Mouse (Mus musculus): Measurements from ENCODE around the gene Icmt. TPM values are rescaled to one million over a fixed set of nuclear protein-coding genes. Genes with fewer than 3 reads are reported as not detected.
A peak's percentile ranks its signal among the peaks of the same experiment; 100 is the strongest.

The Icmt gene
- polyA plus RNA-seq, 1 experiment = 51.6 TPM

DNA sequence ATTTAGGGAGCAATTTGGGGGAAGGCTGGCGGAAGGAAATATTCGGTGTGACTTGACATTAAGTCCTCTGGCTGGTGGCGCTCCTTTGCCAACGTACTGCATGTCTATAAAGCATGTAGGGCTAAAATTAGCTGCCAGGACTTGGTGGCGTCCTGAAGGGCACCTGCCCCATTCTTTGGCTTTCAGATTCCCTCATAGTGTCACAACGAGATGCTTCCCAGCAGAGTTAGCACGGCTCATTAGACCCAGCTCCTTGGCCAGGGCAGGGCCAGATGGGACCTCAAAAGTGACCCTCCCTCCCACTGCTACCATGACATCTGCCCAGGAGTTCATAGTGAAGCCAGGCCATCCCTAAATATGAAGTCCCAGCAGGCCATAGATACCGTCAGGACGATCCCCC lies 26.4 kb upstream of the Icmt start:
- Histone ChIP-seq H3K36me3 (ENCODE audit: control insufficient read depth, insufficient read depth, low read length) (no peaks in the 10 kb centered on the region), H3K27me3 (ENCODE audit: control insufficient read depth, insufficient read depth, low read length) (no peaks in the 10 kb centered on the region), H3K4me1 (ENCODE audit: control insufficient read depth, insufficient read depth, low read length) (peaks cover 8% of the 10 kb centered on the region), H3K4me3 (ENCODE audit: control insufficient read depth, low read depth, low read length) (peak overlapping the region; percentile 7; the same call in 1 of the 2 replicates), H3K27ac (ENCODE audit: control insufficient read depth, insufficient read depth, low read depth, low read length) (0 out of 2 replicates have a peak overlapping the region, but pooled peaks have one; percentile 22)
- TF ChIP-seq CTCF (IDR thresholded peaks at IDR 0.05; ENCODE audit: control insufficient read depth, insufficient read depth, insufficient replicate concordance, low read depth, low read length) = no peak
- no peak for TF ChIP-seq POLR2A (IDR thresholded peaks at IDR 0.05; ENCODE audit: control insufficient read depth, low read depth, low read length)

DNA sequence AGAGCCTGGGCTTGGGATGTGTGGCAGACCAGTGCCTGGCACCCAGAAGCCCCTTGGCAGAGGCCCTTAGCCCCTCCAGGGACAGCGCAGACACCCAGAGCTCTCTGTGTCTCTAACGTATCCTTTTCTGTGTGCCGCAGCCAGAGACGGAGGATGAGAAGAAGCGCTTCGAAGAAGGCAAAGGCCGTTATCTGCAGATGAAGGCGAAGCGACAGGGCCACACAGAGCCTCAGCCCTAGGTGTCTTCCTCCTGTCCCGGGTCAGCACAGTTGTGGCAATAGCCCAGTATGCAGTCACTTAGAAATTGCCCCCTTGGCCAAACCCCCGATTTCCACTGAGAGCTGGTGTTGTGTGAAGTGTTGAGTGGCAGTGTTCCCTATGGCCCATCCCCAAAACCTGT lies 25.7 kb upstream of the Icmt start:
- Histone ChIP-seq H3K27ac (ENCODE audit: control insufficient read depth, insufficient read depth, low read depth, low read length) (no peak overlapping the region), H3K27me3 (ENCODE audit: control insufficient read depth, insufficient read depth, low read length) (no peaks in the 10 kb centered on the region), H3K4me1 (ENCODE audit: control insufficient read depth, insufficient read depth, low read length) (peaks cover 8% of the 10 kb centered on the region), H3K4me3 (ENCODE audit: control insufficient read depth, low read depth, low read length) (no peak overlapping the region; the same call in 1 of the 2 replicates), H3K36me3 (ENCODE audit: control insufficient read depth, insufficient read depth, low read length) (no peaks in the 10 kb centered on the region)
- TF ChIP-seq POLR2A (IDR thresholded peaks at IDR 0.05; ENCODE audit: control insufficient read depth, low read depth, low read length) (no peak), CTCF (IDR thresholded peaks at IDR 0.05; ENCODE audit: control insufficient read depth, insufficient read depth, insufficient replicate concordance, low read depth, low read length) (no peak)

DNA sequence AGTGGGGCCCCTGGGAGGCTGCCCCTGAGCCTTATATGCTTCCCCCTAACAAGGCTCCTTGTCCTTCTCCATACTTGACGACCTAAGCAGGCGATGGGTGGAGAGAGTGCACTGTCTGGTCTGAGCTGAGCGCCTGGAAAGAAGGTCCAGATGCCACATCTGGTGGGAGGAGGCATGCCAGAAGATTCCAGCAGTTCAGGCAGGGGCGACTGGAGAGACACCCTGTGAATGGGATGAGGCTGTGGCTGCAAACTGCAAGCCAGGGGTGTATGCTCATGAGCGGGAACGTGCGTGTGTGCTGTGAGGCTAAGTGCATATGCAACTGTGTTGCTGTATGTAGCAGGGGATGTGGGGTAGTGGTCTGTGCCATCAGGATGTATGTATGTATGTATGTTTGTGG lies 25.0 kb upstream of the Icmt start:
- Histone ChIP-seq H3K27me3 (ENCODE audit: control insufficient read depth, insufficient read depth, low read length) (no peaks in the 10 kb centered on the region), H3K27ac (ENCODE audit: control insufficient read depth, insufficient read depth, low read depth, low read length) (no peak overlapping the region), H3K4me1 (ENCODE audit: control insufficient read depth, insufficient read depth, low read length) (peaks cover 8% of the 10 kb centered on the region)

DNA sequence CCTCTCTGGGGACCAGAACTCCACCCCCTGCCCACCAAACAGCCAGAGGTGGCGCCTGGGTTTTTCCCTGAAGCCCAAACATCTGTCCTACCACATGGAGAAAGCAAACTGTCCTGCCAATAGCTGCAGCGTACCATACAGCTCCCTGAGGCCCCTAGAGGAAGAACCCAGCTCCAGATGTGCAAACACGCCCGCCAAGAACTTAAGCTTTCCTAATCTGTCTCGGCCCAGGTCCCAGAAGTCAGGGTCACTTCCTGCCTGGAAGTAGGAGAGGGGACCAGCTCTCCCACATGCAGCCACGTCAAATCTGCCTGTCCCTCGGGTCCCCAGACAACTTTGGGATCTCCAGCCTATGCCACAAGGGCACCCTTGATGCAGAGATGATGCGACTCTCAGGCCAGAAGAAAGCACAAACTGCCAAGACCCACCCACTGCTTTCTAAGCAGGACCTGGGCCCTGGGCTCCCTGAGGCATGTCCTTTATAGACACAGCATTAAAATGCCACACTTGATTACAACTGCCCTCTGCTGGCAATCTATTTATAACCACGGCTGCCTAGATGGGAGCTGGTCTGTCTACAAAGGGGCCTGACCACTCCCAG lies 24.5 kb upstream of the Icmt start:
- TF ChIP-seq CTCF (IDR thresholded peaks at IDR 0.05; ENCODE audit: control insufficient read depth, insufficient read depth, insufficient replicate concordance, low read depth, low read length) (no peak), POLR2A (IDR thresholded peaks at IDR 0.05; ENCODE audit: control insufficient read depth, low read depth, low read length) (no peak)
- Histone ChIP-seq H3K4me3 (ENCODE audit: control insufficient read depth, low read depth, low read length) (peak overlapping the region; percentile 65), H3K36me3 (ENCODE audit: control insufficient read depth, insufficient read depth, low read length) (no peaks in the 10 kb centered on the region), H3K27ac (ENCODE audit: control insufficient read depth, insufficient read depth, low read depth, low read length) (no peak overlapping the region), H3K4me1 (ENCODE audit: control insufficient read depth, insufficient read depth, low read length) (peaks cover 8% of the 10 kb centered on the region), H3K27me3 (ENCODE audit: control insufficient read depth, insufficient read depth, low read length) (no peaks in the 10 kb centered on the region)

More for the DNA sequence above, 25.0 kb upstream of the Icmt start:
- Histone ChIP-seq H3K4me3 (ENCODE audit: control insufficient read depth, low read depth, low read length) (no peak overlapping the region; the same call in 1 of the 2 replicates), H3K36me3 (ENCODE audit: control insufficient read depth, insufficient read depth, low read length) (no peaks in the 10 kb centered on the region)
- TF ChIP-seq POLR2A (IDR thresholded peaks at IDR 0.05; ENCODE audit: control insufficient read depth, low read depth, low read length) = 0 out of 2 replicates have a peak, but pooled peaks have one; percentile 14
- no peak for TF ChIP-seq CTCF (IDR thresholded peaks at IDR 0.05; ENCODE audit: control insufficient read depth, insufficient read depth, insufficient replicate concordance, low read depth, low read length)

DNA sequence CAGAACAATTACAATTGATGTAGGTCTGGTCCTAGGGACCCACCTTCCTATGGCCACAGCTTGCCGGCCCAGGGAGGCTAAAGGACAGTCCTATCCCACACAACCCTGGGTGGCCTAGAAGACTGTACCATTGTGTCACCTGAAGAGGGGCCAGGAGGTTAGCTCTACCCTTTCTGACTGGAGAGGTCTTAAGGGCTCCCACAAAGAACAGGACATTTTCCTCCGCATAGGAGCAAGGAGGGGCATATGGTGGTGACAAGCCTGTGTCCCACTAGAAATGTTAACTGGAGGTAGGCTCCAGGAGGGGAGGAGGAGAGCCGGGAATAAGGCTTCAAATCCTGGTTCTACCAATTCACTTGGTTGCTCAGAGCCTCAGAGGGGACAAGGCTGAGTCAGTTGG lies 23.8 kb upstream of the Icmt start:
- Histone ChIP-seq H3K4me3 (ENCODE audit: control insufficient read depth, low read depth, low read length) (peak overlapping the region; percentile 65), H3K4me1 (ENCODE audit: control insufficient read depth, insufficient read depth, low read length) (peaks cover 8% of the 10 kb centered on the region), H3K36me3 (ENCODE audit: control insufficient read depth, insufficient read depth, low read length) (no peaks in the 10 kb centered on the region), H3K27me3 (ENCODE audit: control insufficient read depth, insufficient read depth, low read length) (no peaks in the 10 kb centered on the region), H3K27ac (ENCODE audit: control insufficient read depth, insufficient read depth, low read depth, low read length) (no peak overlapping the region)
- TF ChIP-seq CTCF (IDR thresholded peaks at IDR 0.05; ENCODE audit: control insufficient read depth, insufficient read depth, insufficient replicate concordance, low read depth, low read length) (no peak), POLR2A (IDR thresholded peaks at IDR 0.05; ENCODE audit: control insufficient read depth, low read depth, low read length) (no peak)

DNA sequence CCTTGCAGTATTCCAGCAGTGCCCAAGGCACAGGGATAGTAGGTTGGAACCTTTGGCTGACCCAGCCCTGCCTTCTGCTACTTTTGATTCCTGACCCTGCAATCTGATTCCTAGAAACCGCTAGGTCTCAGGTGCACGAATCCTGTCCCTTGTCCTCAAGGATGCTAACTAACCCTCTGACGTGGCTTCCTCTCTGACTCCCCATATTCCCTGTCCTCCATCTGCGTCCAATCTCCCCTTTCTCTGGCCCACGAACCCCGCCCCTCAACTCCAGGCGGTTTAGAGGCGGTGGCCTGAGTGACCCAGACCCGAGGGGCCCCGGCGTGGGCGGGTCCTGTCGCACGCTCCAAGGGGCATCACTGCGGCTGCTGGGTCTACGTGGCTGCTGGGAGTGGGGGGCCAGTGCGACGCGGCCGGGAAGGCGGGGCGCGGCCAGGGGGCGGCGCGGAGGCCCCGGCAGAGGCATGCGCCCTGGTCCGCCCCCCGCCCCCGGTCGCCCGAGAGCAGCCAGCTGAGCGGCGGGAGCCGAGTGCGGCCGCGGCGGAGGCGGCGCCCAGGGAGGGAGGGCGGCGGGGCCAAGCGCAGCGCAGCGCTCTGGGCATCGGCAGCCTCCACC lies 23.3 kb upstream of the Icmt start, which contains the start of gene Gpr153:
TSS of gene Gpr153 (plus strand) at position 612 of the 616 bp plus-strand sequence.
- Histone ChIP-seq H3K27ac (ENCODE audit: control insufficient read depth, insufficient read depth, low read depth, low read length) (peak within 1 kb of the TSS; percentile 59), H3K27me3 (ENCODE audit: control insufficient read depth, insufficient read depth, low read length) (no peaks in the 10 kb centered on the region), H3K36me3 (ENCODE audit: control insufficient read depth, insufficient read depth, low read length) (no peaks in the 10 kb centered on the region), H3K4me3 (ENCODE audit: control insufficient read depth, low read depth, low read length) (peak within 1 kb of the TSS; percentile 65), H3K4me1 (ENCODE audit: control insufficient read depth, insufficient read depth, low read length) (peaks cover 8% of the 10 kb centered on the region)
- no peak for TF ChIP-seq POLR2A (IDR thresholded peaks at IDR 0.05; ENCODE audit: control insufficient read depth, low read depth, low read length)
- TF ChIP-seq CTCF (IDR thresholded peaks at IDR 0.05; ENCODE audit: control insufficient read depth, insufficient read depth, insufficient replicate concordance, low read depth, low read length) = no peak

DNA sequence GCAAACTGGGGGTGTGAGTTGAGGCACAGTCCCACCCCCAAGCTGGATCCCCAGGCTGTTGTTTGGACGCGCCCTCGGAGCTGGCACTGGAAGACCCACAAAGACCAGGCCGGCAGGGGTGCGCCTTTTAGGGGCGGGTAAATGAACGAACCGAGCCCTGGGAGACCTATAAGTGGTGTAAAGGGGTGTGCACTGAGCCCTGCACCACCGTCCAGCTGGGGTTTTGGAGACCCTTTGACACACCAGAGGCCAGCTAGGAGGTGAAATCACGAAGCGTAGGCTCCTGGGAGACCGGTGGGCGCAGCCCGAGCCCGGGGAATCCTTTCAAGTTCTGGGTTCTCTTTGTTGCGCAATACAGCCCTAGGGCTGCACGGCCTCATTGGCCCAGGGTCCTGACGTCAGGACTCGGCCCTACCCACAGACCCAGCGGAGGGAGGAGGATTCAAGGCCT lies 22.3 kb upstream of the Icmt start:
- TF ChIP-seq CTCF (IDR thresholded peaks at IDR 0.05; ENCODE audit: control insufficient read depth, insufficient read depth, insufficient replicate concordance, low read depth, low read length) (no peak), POLR2A (IDR thresholded peaks at IDR 0.05; ENCODE audit: control insufficient read depth, low read depth, low read length) (peak; percentile 17; the same call in 1 of the 2 replicates)
- H3K4me3 ChIP-seq (ENCODE audit: control insufficient read depth, low read depth, low read length) = peak overlapping the region; percentile 65
- no peaks in the 10 kb centered on the region for H3K27me3 ChIP-seq (ENCODE audit: control insufficient read depth, insufficient read depth, low read length)
- H3K36me3 ChIP-seq (ENCODE audit: control insufficient read depth, insufficient read depth, low read length) = no peaks in the 10 kb centered on the region
- peaks cover 8% of the 10 kb centered on the region for H3K4me1 ChIP-seq (ENCODE audit: control insufficient read depth, insufficient read depth, low read length)
- H3K27ac ChIP-seq (ENCODE audit: control insufficient read depth, insufficient read depth, low read depth, low read length) = peak overlapping the region; percentile 59
